Mouse (Mus musculus) bone marrow macrophage, adult 2 months (primary cell): Measurements from ENCODE around the gene Fkbpl. TPM values are rescaled to one million over a fixed set of nuclear protein-coding genes. Genes with fewer than 3 reads are reported as not detected.
A peak's percentile ranks its signal among the peaks of the same experiment; 100 is the strongest.

Source experiments
- H3K27ac ChIP-seq: 2 replicates; pipeline ENCODE4 v1.5.1; 2012; ENCODE audit warnings: low read depth, low read length; ENCODE audit not compliant: insufficient read depth
- H3K4me1 ChIP-seq: 2 replicates; pipeline ENCODE4 v1.6.1; 2012; ENCODE audit warnings: low read length; ENCODE audit not compliant: control insufficient read depth, insufficient read depth
- H3K4me3 ChIP-seq: 2 replicates; pipeline ENCODE4 v1.5.1; 2012; ENCODE audit warnings: mild to moderate bottlenecking, low read length, moderate library complexity; ENCODE audit not compliant: insufficient read depth
- CTCF ChIP-seq: IDR thresholded peaks from 2 replicates; pipeline ENCODE4 v1.5.1; 2012; ENCODE audit warnings: low read depth, mild to moderate bottlenecking, low read length, moderate library complexity
- POLR2A ChIP-seq: IDR thresholded peaks from 2 replicates; pipeline ENCODE4 v1.6.1; 2012; ENCODE audit warnings: mild to moderate bottlenecking, low read depth, low read length, borderline replicate concordance
- polyA plus RNA-seq: library from polyadenylated mRNA; stranded (reverse); fragments of >200 nt; gene quantifications from 2 replicates; pipeline ENCODE4 v1.2.4, GENCODE M21; 2012; ENCODE audit not compliant: missing spikeins, insufficient read depth, insufficient read length

The Fkbpl gene
- polyA plus RNA-seq, 1 experiment = 22.9 TPM

- Histone ChIP-seq H3K27ac (no peak overlapping the region), H3K4me3 (peak overlapping the region; percentile 69), H3K4me1 (peaks cover 17% of the 10 kb centered on the region)
- TF ChIP-seq CTCF = 0 out of 2 replicates have a peak, but pooled peaks have one; percentile 4
- TF ChIP-seq POLR2A = no peak
Observed at GRCm38 (mm10) chr17:34626062-34626772, 18.3 kb upstream of the Fkbpl start.

- H3K4me3 ChIP-seq = peak overlapping the region; percentile 69
- peaks cover 22% of the 10 kb centered on the region for H3K4me1 ChIP-seq
- H3K27ac ChIP-seq = peak overlapping the region; percentile 69
Observed at GRCm38 (mm10) chr17:34626773-34627092, 17.8 kb upstream of the Fkbpl start.

GRCm38 (mm10) chr17:34627093-34627942, 17.2 kb upstream of the Fkbpl start:
- Histone ChIP-seq H3K4me1 (peaks cover 22% of the 10 kb centered on the region), H3K4me3 (peak overlapping the region; percentile 69), H3K27ac (peak overlapping the region; percentile 96)
- no peak for TF ChIP-seq CTCF
- TF ChIP-seq POLR2A = no peak; the same call in 1 of the 2 replicates

More at GRCm38 (mm10) chr17:34626773-34627092, 17.8 kb upstream of the Fkbpl start:
- no peak for TF ChIP-seq CTCF

GRCm38 (mm10) chr17:34627943-34628643, 16.5 kb upstream of the Fkbpl start, which contains the start of gene Ppt2:
Gene Ppt2, minus strand, starts transcription at chr17:34628510.
- TF ChIP-seq CTCF = no peak
- TF ChIP-seq POLR2A = no peak
- Histone ChIP-seq H3K4me1 (peaks cover 22% of the 10 kb centered on the region), H3K27ac (peak within 1 kb of the TSS; percentile 96), H3K4me3 (peak within 1 kb of the TSS; percentile 69)

GRCm38 (mm10) chr17:34628644-34628967, 16.0 kb upstream of the Fkbpl start:
- no peak for TF ChIP-seq POLR2A
- TF ChIP-seq CTCF = no peak
- Histone ChIP-seq H3K27ac (peak overlapping the region; percentile 96), H3K4me3 (peak overlapping the region; percentile 69), H3K4me1 (peaks cover 28% of the 10 kb centered on the region)

- H3K4me1 ChIP-seq = peaks cover 34% of the 10 kb centered on the region
- peak within 1 kb of the TSS; percentile 69 for H3K4me3 ChIP-seq
- H3K27ac ChIP-seq = peak within 1 kb of the TSS; percentile 96
- no peak for TF ChIP-seq POLR2A
- no peak for TF ChIP-seq CTCF
Observed at GRCm38 (mm10) chr17:34629221-34629751, 15.3 kb upstream of the Fkbpl start, which contains the start of gene Prrt1. Gene Prrt1, plus strand, starts transcription at chr17:34629533.

GRCm38 (mm10) chr17:34629796-34630603, 14.6 kb upstream of the Fkbpl start:
- TF ChIP-seq CTCF (no peak), POLR2A (no peak)
- Histone ChIP-seq H3K4me3 (no peak overlapping the region), H3K27ac (no peak overlapping the region), H3K4me1 (peaks cover 38% of the 10 kb centered on the region)

GRCm38 (mm10) chr17:34630761-34631301, 13.7 kb upstream of the Fkbpl start:
- H3K4me1 ChIP-seq = peaks cover 47% of the 10 kb centered on the region
- no peak overlapping the region for H3K4me3 ChIP-seq
- no peak for TF ChIP-seq POLR2A
- no peak for TF ChIP-seq CTCF
- H3K27ac ChIP-seq = no peak overlapping the region

GRCm38 (mm10) chr17:34631647-34632046, 12.9 kb upstream of the Fkbpl start:
- H3K27ac ChIP-seq = peak overlapping the region; percentile 99; the same call in 1 of the 2 replicates
- peaks cover 51% of the 10 kb centered on the region for H3K4me1 ChIP-seq
- TF ChIP-seq CTCF = no peak
- no peak for TF ChIP-seq POLR2A
- peak overlapping the region; percentile 77 for H3K4me3 ChIP-seq
